In genomic region chr12:84614001-84614400, GRCm38 (mm10) we compare ENCODE assay signal across 38 mouse cellular contexts. TPM values are rescaled to one million over a fixed set of nuclear protein-coding genes. Genes with fewer than 3 reads are reported as not detected.
DNase-seq lines count a peak whose midpoint lies in the region; ATAC-seq and TF ChIP-seq lines count a peak whose summit lies in the region.
"Had no signal": no experiment of that assay in that cellular context is flagged by ENCODE, and none has a peak within 500 bp of the region (broad histone marks: within the 10 kb centered on the region; RNA-seq: fewer than 3 reads in every experiment).

No protein-coding gene starts in this region.

- no peaks in the 10 kb centered on the region for H3K36me3 ChIP-seq in neural tube, embryonic 15.5 days
- H3K36me3 ChIP-seq in midbrain, postnatal 0 days (ENCODE audit: insufficient read depth, low read length): peaks cover 6% of the 10 kb centered on the region; the same call in 1 of the 2 replicates
- H3K36me3 ChIP-seq: forebrain, embryonic 12.5 days; hindbrain, embryonic 15.5 days; kidney, embryonic 15.5 days; lung, embryonic 15.5 days had no signal

- no peak for DNase-seq in neural tube, embryonic 10.5 days (ENCODE audit: extremely low spot score, low spot score)
- peak; percentile 41 for DNase-seq in ES-CJ7 (ENCODE audit: low read depth, low spot score)
- peak; percentile 31 for DNase-seq in adipocyte (ENCODE audit: low spot score)
- no peak for DNase-seq in thymus, postnatal 4 days
- DNase-seq in midbrain, postnatal 0 days (ENCODE audit: low spot score): no peak
- DNase-seq: B cell, adult 2 months; cerebellum, adult 18-20 months; cerebellum, postnatal 14 days; forebrain, postnatal 0 days; gastrocnemius, postnatal 10 days; heart, postnatal 10 days had no signal

- TF ChIP-seq CTCF in midbrain, postnatal 0 days (IDR thresholded peaks at IDR 0.05): no peak

- no peak overlapping the region for H3K4me3 ChIP-seq in neural tube, embryonic 15.5 days (replicated peaks)
- H3K4me3 ChIP-seq in midbrain, postnatal 0 days (ENCODE audit: low read depth, low read length): no peak overlapping the region
- H3K4me3 ChIP-seq: embryonic facial prominence, embryonic 10.5 days; embryonic facial prominence, embryonic 15.5 days; forebrain, embryonic 12.5 days; heart, embryonic 13.5 days; hindbrain, embryonic 15.5 days; kidney, embryonic 15.5 days; limb, embryonic 13.5 days; lung, embryonic 15.5 days had no signal

- peaks cover 11% of the 10 kb centered on the region for H3K4me1 ChIP-seq in neural tube, embryonic 15.5 days
- no peaks in the 10 kb centered on the region for H3K4me1 ChIP-seq in midbrain, postnatal 0 days (ENCODE audit: insufficient read depth, low read length)
- H3K4me1 ChIP-seq: lung, embryonic 15.5 days had no signal

- ATAC-seq in neural tube, embryonic 15.5 days (ENCODE audit: low FRiP score): no peak
- no peak for ATAC-seq in monocyte, adult 5-6 weeks (replicated peaks; ENCODE audit: insufficient number of reproducible peaks, low FRiP score, low TSS enrichment, poor library complexity, severe bottlenecking)
- ATAC-seq in midbrain, postnatal 0 days (ENCODE audit: low FRiP score): no peak
- ATAC-seq: forebrain, postnatal 0 days; inflammation-experienced regulatory T-cells, adult 6 months had no signal

- H3K27me3 ChIP-seq in neural tube, embryonic 15.5 days (replicated peaks): no peaks in the 10 kb centered on the region
- H3K27me3 ChIP-seq in midbrain, postnatal 0 days (ENCODE audit: insufficient read depth, low read length): no peaks in the 10 kb centered on the region
- H3K27me3 ChIP-seq: CH12.LX; embryonic facial prominence, embryonic 15.5 days; forebrain, embryonic 12.5 days; heart, embryonic 13.5 days; hindbrain, embryonic 15.5 days; kidney, embryonic 15.5 days; limb, embryonic 13.5 days; lung, embryonic 15.5 days had no signal

- 0 out of 2 replicates have a peak overlapping the region, but pooled peaks have one; percentile 14 for H3K9ac ChIP-seq in neural tube, embryonic 15.5 days (replicated peaks)
- no peak overlapping the region for H3K9ac ChIP-seq in midbrain, postnatal 0 days (replicated peaks; ENCODE audit: low read length, poor library complexity, severe bottlenecking)
- H3K9ac ChIP-seq: embryonic facial prominence, embryonic 15.5 days; forebrain, embryonic 12.5 days; forebrain, postnatal 0 days; heart, embryonic 13.5 days; hindbrain, embryonic 15.5 days; kidney, embryonic 15.5 days; lung, embryonic 15.5 days had no signal

- no peak overlapping the region for H3K27ac ChIP-seq in neural tube, embryonic 15.5 days (replicated peaks)
- H3K27ac ChIP-seq in midbrain, postnatal 0 days (ENCODE audit: low read depth, low read length): no peak overlapping the region
- H3K27ac ChIP-seq: embryonic facial prominence, embryonic 10.5 days; embryonic facial prominence, embryonic 15.5 days; forebrain, embryonic 12.5 days; heart, embryonic 13.5 days; hindbrain, embryonic 15.5 days; limb, embryonic 13.5 days; lung, embryonic 15.5 days had no signal

- no peak overlapping the region for H3K4me2 ChIP-seq in neural tube, embryonic 15.5 days
- no peak overlapping the region for H3K4me2 ChIP-seq in midbrain, postnatal 0 days (ENCODE audit: low read depth, low read length, poor library complexity, severe bottlenecking)
- H3K4me2 ChIP-seq: embryonic facial prominence, embryonic 15.5 days; forebrain, embryonic 12.5 days; heart, embryonic 13.5 days; hindbrain, embryonic 15.5 days; kidney, embryonic 15.5 days; limb, embryonic 13.5 days; liver, embryonic 11.5 days; lung, embryonic 15.5 days; midbrain, embryonic 11.5 days had no signal

- 90% methylated on average over 11 of the region's 11 CpGs for WGBS in neural tube, embryonic 15.5 days
- 90% methylated on average over 11 of the region's 11 CpGs for WGBS in midbrain, postnatal 0 days

- H3K9me3 ChIP-seq in neural tube, embryonic 15.5 days (replicated peaks): no peaks in the 10 kb centered on the region
- H3K9me3 ChIP-seq in midbrain, postnatal 0 days (ENCODE audit: low read length): no peaks in the 10 kb centered on the region
- H3K9me3 ChIP-seq: embryonic facial prominence, embryonic 10.5 days; embryonic facial prominence, embryonic 15.5 days; forebrain, embryonic 12.5 days; heart, embryonic 13.5 days; hindbrain, embryonic 15.5 days; kidney, embryonic 15.5 days; limb, embryonic 13.5 days; lung, embryonic 15.5 days had no signal

RNA-seq across cellular contexts. Expression of gene Abcd4, which starts 3.2 kb away (rescaled TPM):
- 14.0 and 14.3 TPM in 2 replicates for polyA plus RNA-seq in neural tube, embryonic 15.5 days (2015; fragmentation: Nextera tagmentation; extraction: Ambion mirVana)
- 4.0 to 10.0 TPM (median 5.7 TPM) in 3 replicates for total RNA-seq in monocyte, adult 5-6 weeks (2017)
- 6.8 and 10.0 TPM in 2 replicates for total RNA-seq in midbrain, postnatal 0 days (2014; rRNA removed)
- polyA plus RNA-seq in midbrain, postnatal 0 days (2015; fragmentation: Nextera tagmentation; extraction: Ambion mirVana): 9.0 and 10.4 TPM in 2 replicates

RNA-seq across cellular contexts. Expression of gene Vrtn, which starts 26.8 kb away (rescaled TPM):
- polyA plus RNA-seq in neural tube, embryonic 15.5 days (2015; fragmentation: Nextera tagmentation; extraction: Ambion mirVana): 0.37 TPM in 1 of 2 replicates, not detected in the other
- not detected in 3 replicates for total RNA-seq in monocyte, adult 5-6 weeks (2017)
- total RNA-seq in midbrain, postnatal 0 days (2014; rRNA removed): not detected in 2 replicates
- not detected in 2 replicates for polyA plus RNA-seq in midbrain, postnatal 0 days (2015; fragmentation: Nextera tagmentation; extraction: Ambion mirVana)
- total RNA-seq: adrenal gland, postnatal 14 days; CH12.LX; forebrain, postnatal 0 days; gastrocnemius, postnatal 10 days; heart, adult 8-10 months; heart, postnatal 10 days; layer of hippocampus, adult 8-10 months; layer of hippocampus, postnatal 25 days; megakaryocyte, adult 5-6 weeks had no signal
- polyA plus RNA-seq: brain, embryonic 14.5 days; embryonic facial prominence, embryonic 10.5 days; forebrain, embryonic 12.5 days; gonadal fat pad, adult 2 months; heart, embryonic 13.5 days; inflammation-experienced regulatory T-cells, adult 6 months; kidney, embryonic 15.5 days; liver, embryonic 11.5 days; liver, embryonic 16.5 days; neural tube, embryonic 11.5 days; spleen, adult 2 months; stomach, postnatal 0 days; urinary bladder, adult 2 months had no signal

RNA-seq across cellular contexts. Expression of gene Vsx2, which starts 44.4 kb away (rescaled TPM):
- 5.7 and 6.0 TPM in 2 replicates for polyA plus RNA-seq in neural tube, embryonic 15.5 days (2015; fragmentation: Nextera tagmentation; extraction: Ambion mirVana)
- total RNA-seq in monocyte, adult 5-6 weeks (2017): not detected in 3 replicates
- total RNA-seq in midbrain, postnatal 0 days (2014; rRNA removed): 1.8 and 3.0 TPM in 2 replicates
- 0.83 and 1.2 TPM in 2 replicates for polyA plus RNA-seq in midbrain, postnatal 0 days (2015; fragmentation: Nextera tagmentation; extraction: Ambion mirVana)
- total RNA-seq: adrenal gland, postnatal 14 days; CH12.LX; heart, adult 8-10 months; heart, postnatal 10 days; hematopoietic stem cell, adult 5-6 weeks; megakaryocyte, adult 5-6 weeks had no signal
- polyA plus RNA-seq: gonadal fat pad, adult 2 months; heart, embryonic 13.5 days; inflammation-experienced regulatory T-cells, adult 6 months; kidney, embryonic 15.5 days; liver, embryonic 11.5 days; liver, embryonic 16.5 days; lung, embryonic 15.5 days; spleen, adult 2 months; stomach, postnatal 0 days had no signal

Comparison
In these comparisons a context has a peak if more than half of its experiments do, and no peak if none do; other contexts are left out.
1. DNase-seq: peak in ES-CJ7 (single experiment) and adipocyte (single experiment); none in neural tube, embryonic 10.5 days (single experiment), thymus, postnatal 4 days (single experiment) and midbrain, postnatal 0 days (single experiment).